Mouse (Mus musculus) kidney, adult 10 weeks (tissue): ENCODE results near the gene Gm13285. TPM values are rescaled to one million over a fixed set of nuclear protein-coding genes. Genes with fewer than 3 reads are reported as not detected.

Source experiments
- polyA plus RNA-seq: library from polyadenylated mRNA; stranded (reverse); fragments of 350-450 nt; fragmentation: Illumina TruSeq; extraction: RNeasy Lipid Tissue Mini Kit (QIAGEN cat#74804); gene quantifications from one replicate; pipeline ENCODE4 v1.2.3, GENCODE M21; 2014; ENCODE audit warnings: low read depth, low replicate concordance

Gene Gm13285
- polyA plus RNA-seq, 1 experiment from 2014 or later = not detected

Other genes with a start within 250 kb of the Gm13285 start
- gene Ifna15, start 241.4 kb upstream of the Gm13285 start, polyA plus RNA-seq = not detected
- not detected for gene Ifna14, start 227.9 kb upstream of the Gm13285 start, polyA plus RNA-seq
- gene Ifna9, start 207.3 kb upstream of the Gm13285 start, polyA plus RNA-seq = not detected
- not detected for gene Ifna12, start 196.3 kb upstream of the Gm13285 start, polyA plus RNA-seq
- not detected for gene C87499, start 165.3 kb upstream of the Gm13285 start, polyA plus RNA-seq
- gene Ifna13, start 155.2 kb upstream of the Gm13285 start, polyA plus RNA-seq = not detected
- not detected for gene Ifna16, start 122.7 kb upstream of the Gm13285 start, polyA plus RNA-seq
- gene Ifna2, start 115.8 kb upstream of the Gm13285 start, polyA plus RNA-seq = not detected
- gene Ifnab, start 108.3 kb upstream of the Gm13285 start, polyA plus RNA-seq = not detected
- not detected for gene Gm26566, start 77.9 kb upstream of the Gm13285 start, polyA plus RNA-seq
- gene Klhl9, start 77.2 kb upstream of the Gm13285 start, polyA plus RNA-seq = 132 TPM
- gene Gm13271, start 44.8 kb upstream of the Gm13285 start, polyA plus RNA-seq = not detected
- gene Gm13283, start 39.5 kb upstream of the Gm13285 start, polyA plus RNA-seq = not detected
- gene Gm13290, start 25.8 kb upstream of the Gm13285 start, polyA plus RNA-seq = not detected
- gene Gm13289, start 22.7 kb upstream of the Gm13285 start, polyA plus RNA-seq = not detected
- gene Gm13272, start 19.8 kb upstream of the Gm13285 start, polyA plus RNA-seq = not detected
- not detected for gene Ifnz, start 17.5 kb upstream of the Gm13285 start, polyA plus RNA-seq
- not detected for gene Gm13276, start 14.0 kb upstream of the Gm13285 start, polyA plus RNA-seq
- gene Gm13277, start 11.0 kb upstream of the Gm13285 start, polyA plus RNA-seq = not detected
- gene Gm13278, start 8.1 kb upstream of the Gm13285 start, polyA plus RNA-seq = not detected
- not detected for gene Gm13275, start 5.2 kb upstream of the Gm13285 start, polyA plus RNA-seq
- gene Gm13279, start 2.3 kb upstream of the Gm13285 start, polyA plus RNA-seq = not detected
- not detected for gene Gm13287, start 3.6 kb downstream of the Gm13285 start, polyA plus RNA-seq
- gene Gm13288, start 5.9 kb downstream of the Gm13285 start, polyA plus RNA-seq = not detected
- gene Ifna7, start 16.6 kb downstream of the Gm13285 start, polyA plus RNA-seq = not detected
- not detected for gene Ifna11, start 20.3 kb downstream of the Gm13285 start, polyA plus RNA-seq
- not detected for gene Ifna6, start 27.8 kb downstream of the Gm13285 start, polyA plus RNA-seq
- not detected for gene Ifna5, start 35.9 kb downstream of the Gm13285 start, polyA plus RNA-seq
- gene Ifna4, start 42.2 kb downstream of the Gm13285 start, polyA plus RNA-seq = not detected
- not detected for gene Ifna1, start 50.4 kb downstream of the Gm13285 start, polyA plus RNA-seq
- not detected for gene Ifne, start 80.5 kb downstream of the Gm13285 start, polyA plus RNA-seq